Mouse (Mus musculus) lung, adult 2 months (tissue): ENCODE results near the gene 2410137M14Rik.

Source experiments
- CTCF ChIP-seq: fragments of 200-500 bp; IDR thresholded peaks from 2 replicates; pipeline ENCODE4 v1.5.1; 2011; ENCODE audit warnings: mild to moderate bottlenecking, low read length, control low read depth; ENCODE audit not compliant: insufficient read depth
- POLR2A ChIP-seq: fragments of 200-500 bp; IDR thresholded peaks from 2 replicates; pipeline ENCODE4 v1.6.1; 2011; ENCODE audit warnings: low read depth, mild to moderate bottlenecking, control low read depth, low read length, borderline replicate concordance; ENCODE audit errors: extremely low read depth

GRCm38 (mm10) chr17:36989437-36989836 lies 8.4 kb upstream of the 2410137M14Rik start, which contains the start of gene H2-M5:
- no peak for TF ChIP-seq CTCF
- no peak for TF ChIP-seq POLR2A
